In genomic region chr11:50324751-50325471, GRCm38 (mm10) we compare ENCODE assay signal across 7 mouse cellular contexts. TPM values are rescaled to one million over a fixed set of nuclear protein-coding genes. Genes with fewer than 3 reads are reported as not detected.
DNase-seq lines count a peak whose midpoint lies in the region; ATAC-seq and TF ChIP-seq lines count a peak whose summit lies in the region.

No protein-coding gene starts in this region.

- ATAC-seq in embryonic facial prominence, embryonic 12.5 days (ENCODE audit: insufficient number of reproducible peaks, insufficient read depth, low FRiP score, low TSS enrichment), result no peak; the same call in 1 of the 2 replicates
- peak; percentile 72 for ATAC-seq in intestine, embryonic 14.5 days (replicated peaks; ENCODE audit: low FRiP score, low TSS enrichment, low read depth)
- ATAC-seq in midbrain, embryonic 11.5 days (ENCODE audit: low FRiP score), result peak; percentile 79; the same call in 1 of the 2 replicates

- H3K27ac ChIP-seq in spleen, adult 2 months (ENCODE audit: insufficient read depth, low read length), result peak overlapping the region; percentile 76
- peak overlapping the region; percentile 90 for H3K27ac ChIP-seq in embryonic facial prominence, embryonic 12.5 days
- H3K27ac ChIP-seq in intestine, embryonic 14.5 days (ENCODE audit: low read depth), result peak overlapping the region; percentile 92
- H3K27ac ChIP-seq in midbrain, embryonic 11.5 days (ENCODE audit: low read depth, low read length), result peak overlapping the region; percentile 80

- peaks cover 9% of the 10 kb centered on the region for H3K4me1 ChIP-seq in spleen, adult 2 months (ENCODE audit: control insufficient read depth, insufficient read depth, insufficient read length)
- peaks cover 13% of the 10 kb centered on the region for H3K4me1 ChIP-seq in embryonic facial prominence, embryonic 12.5 days
- H3K4me1 ChIP-seq in intestine, embryonic 14.5 days (replicated peaks; ENCODE audit: control insufficient read depth, insufficient read depth, low read length), result peaks cover 20% of the 10 kb centered on the region
- H3K4me1 ChIP-seq in midbrain, embryonic 11.5 days (ENCODE audit: control insufficient read depth, insufficient read depth, low read length), result peaks cover 13% of the 10 kb centered on the region

- H3K4me2 ChIP-seq in embryonic facial prominence, embryonic 12.5 days (replicated peaks), result peak overlapping the region; percentile 75
- H3K4me2 ChIP-seq in intestine, embryonic 14.5 days (ENCODE audit: low read length), result peak overlapping the region; percentile 54
- peak overlapping the region; percentile 86 for H3K4me2 ChIP-seq in midbrain, embryonic 11.5 days

- no peaks in the 10 kb centered on the region for H3K27me3 ChIP-seq in spleen, adult 2 months (ENCODE audit: control insufficient read depth, insufficient read depth, low read length)
- H3K27me3 ChIP-seq in embryonic facial prominence, embryonic 12.5 days, result no peaks in the 10 kb centered on the region
- no peaks in the 10 kb centered on the region for H3K27me3 ChIP-seq in intestine, embryonic 14.5 days (replicated peaks; ENCODE audit: control insufficient read depth, insufficient read depth, low read length)
- no peaks in the 10 kb centered on the region for H3K27me3 ChIP-seq in midbrain, embryonic 11.5 days (ENCODE audit: control insufficient read depth, insufficient read depth, low read length)

- no peak for TF ChIP-seq POLR2A in spleen, adult 2 months (IDR thresholded peaks at IDR 0.05; ENCODE audit: low read depth, low read length)

- no peaks in the 10 kb centered on the region for H3K9me3 ChIP-seq in embryonic facial prominence, embryonic 12.5 days
- H3K9me3 ChIP-seq in intestine, embryonic 14.5 days (ENCODE audit: control insufficient read depth, low read length), result no peaks in the 10 kb centered on the region
- H3K9me3 ChIP-seq in midbrain, embryonic 11.5 days (ENCODE audit: control insufficient read depth, low read length), result no peaks in the 10 kb centered on the region

- no peak for TF ChIP-seq CTCF in spleen, adult 2 months (IDR thresholded peaks at IDR 0.05; ENCODE audit: extremely low read depth, insufficient read depth, insufficient read length, insufficient replicate concordance)

- DNase-seq in spleen, adult 2 months (ENCODE audit: low read depth in 1 of 2, low spot score in 2 of 2), result peak in 1 of 2 experiments; percentile 5
- DNase-seq in spleen, postnatal 14 days (ENCODE audit: low spot score in 2 of 2), result no peak
- DNase-seq in intestine, embryonic 14.5 days (ENCODE audit: low spot score), result no peak
- DNase-seq in midbrain, embryonic 11.5 days (ENCODE audit: low spot score, missing footprints), result peak; percentile 87
- no peak for DNase-seq in retina, embryonic 14.5 days (ENCODE audit: low spot score)
- DNase-seq in right cerebral cortex, postnatal 14 days, result no peak

- under 1% methylated on average over 34 of the region's 34 CpGs for WGBS in spleen, adult 2 months
- WGBS in embryonic facial prominence, embryonic 12.5 days, result 2% methylated on average over 34 of the region's 34 CpGs
- WGBS in intestine, embryonic 14.5 days, result 2% methylated on average over 34 of the region's 34 CpGs
- WGBS in midbrain, embryonic 11.5 days, result 4% methylated on average over 34 of the region's 34 CpGs

- H3K9ac ChIP-seq in embryonic facial prominence, embryonic 12.5 days, result peak overlapping the region; percentile 98
- peak overlapping the region; percentile 99 for H3K9ac ChIP-seq in intestine, embryonic 14.5 days (ENCODE audit: low read length)
- H3K9ac ChIP-seq in midbrain, embryonic 11.5 days (ENCODE audit: low read length), result peak overlapping the region; percentile 97

- no peaks in the 10 kb centered on the region for H3K36me3 ChIP-seq in spleen, adult 2 months (ENCODE audit: control insufficient read depth, insufficient read depth, low read length)
- no peaks in the 10 kb centered on the region for H3K36me3 ChIP-seq in embryonic facial prominence, embryonic 12.5 days
- H3K36me3 ChIP-seq in intestine, embryonic 14.5 days (ENCODE audit: control insufficient read depth, insufficient read depth, low read length), result peaks cover under 1% of the 10 kb centered on the region; the same call in 1 of the 2 replicates
- H3K36me3 ChIP-seq in midbrain, embryonic 11.5 days (ENCODE audit: control insufficient read depth, insufficient read depth, low read length), result no peaks in the 10 kb centered on the region

- H3K4me3 ChIP-seq in spleen, adult 2 months (ENCODE audit: extremely low read depth, insufficient read depth, insufficient read length), result peak overlapping the region; percentile 85
- peak overlapping the region; percentile 96 for H3K4me3 ChIP-seq in embryonic facial prominence, embryonic 12.5 days
- peak overlapping the region; percentile 98 for H3K4me3 ChIP-seq in intestine, embryonic 14.5 days (ENCODE audit: low read depth, low read length)
- H3K4me3 ChIP-seq in midbrain, embryonic 11.5 days (ENCODE audit: low read depth, low read length), result peak overlapping the region; percentile 94

RNA-seq across cellular contexts. Expression of gene Canx, which starts 0.6 kb away (rescaled TPM):
- polyA plus RNA-seq in spleen, adult 2 months (2012; rRNA removed), result 23.2 and 23.5 TPM in 2 replicates
- 287 and 307 TPM in 2 replicates for polyA plus RNA-seq in embryonic facial prominence, embryonic 12.5 days (2016; fragmentation: Nextera tagmentation; extraction: Ambion mirVana)
- polyA plus RNA-seq in intestine, embryonic 14.5 days (2014; fragmentation: Nextera tagmentation; extraction: Ambion mirVana), result 246 and 259 TPM in 2 replicates
- polyA plus RNA-seq in midbrain, embryonic 11.5 days (2014; fragmentation: Nextera tagmentation; extraction: Ambion mirVana), result 237 and 254 TPM in 2 replicates

RNA-seq across cellular contexts. Expression of gene Cby3, which starts 29.4 kb away (rescaled TPM):
- not detected in 2 replicates for polyA plus RNA-seq in spleen, adult 2 months (2012; rRNA removed)
- 0.46 and 0.73 TPM in 2 replicates for polyA plus RNA-seq in embryonic facial prominence, embryonic 12.5 days (2016; fragmentation: Nextera tagmentation; extraction: Ambion mirVana)
- polyA plus RNA-seq in intestine, embryonic 14.5 days (2014; fragmentation: Nextera tagmentation; extraction: Ambion mirVana), result 0.27 TPM in 2 replicates
- not detected in 2 replicates for polyA plus RNA-seq in midbrain, embryonic 11.5 days (2014; fragmentation: Nextera tagmentation; extraction: Ambion mirVana)

RNA-seq across cellular contexts. Expression of gene Maml1, which starts 32.8 kb away (rescaled TPM):
- 15.0 and 19.3 TPM in 2 replicates for polyA plus RNA-seq in spleen, adult 2 months (2012; rRNA removed)
- polyA plus RNA-seq in embryonic facial prominence, embryonic 12.5 days (2016; fragmentation: Nextera tagmentation; extraction: Ambion mirVana), result 9.2 and 9.7 TPM in 2 replicates
- 8.5 and 9.1 TPM in 2 replicates for polyA plus RNA-seq in intestine, embryonic 14.5 days (2014; fragmentation: Nextera tagmentation; extraction: Ambion mirVana)
- 9.5 and 10.7 TPM in 2 replicates for polyA plus RNA-seq in midbrain, embryonic 11.5 days (2014; fragmentation: Nextera tagmentation; extraction: Ambion mirVana)

RNA-seq across cellular contexts. Expression of gene Hnrnph1, which starts 51.9 kb away (rescaled TPM):
- polyA plus RNA-seq in spleen, adult 2 months (2012; rRNA removed), result 33.6 and 43.8 TPM in 2 replicates
- 590 and 605 TPM in 2 replicates for polyA plus RNA-seq in embryonic facial prominence, embryonic 12.5 days (2016; fragmentation: Nextera tagmentation; extraction: Ambion mirVana)
- polyA plus RNA-seq in intestine, embryonic 14.5 days (2014; fragmentation: Nextera tagmentation; extraction: Ambion mirVana), result 411 and 475 TPM in 2 replicates
- 848 and 902 TPM in 2 replicates for polyA plus RNA-seq in midbrain, embryonic 11.5 days (2014; fragmentation: Nextera tagmentation; extraction: Ambion mirVana)
